Mouse (Mus musculus) layer of hippocampus, postnatal 14 days (tissue): ENCODE data around the gene Pitpnc1. TPM values are rescaled to one million over a fixed set of nuclear protein-coding genes. Genes with fewer than 3 reads are reported as not detected.
A peak's percentile ranks its signal among the peaks of the same experiment; 100 is the strongest.

Source experiments
- DNase-seq, 2 experiments: peaks; one replicate each; pipeline ENCODE4 v3.0.0; 2021 to 2022; ENCODE audit warnings: low spot score in 2 of 2, mixed read lengths in 1 of 2
- total RNA-seq, 2 experiments: library from RNA; stranded (reverse); gene quantifications; 2 replicates each; pipeline ENCODE4 v1.2.3; 2021

Pitpnc1 gene
- total RNA-seq, 2 experiments from 2014 or later: 50.5 to 72.8 TPM

GRCm38 (mm10) chr11:107188565-107189552 lies 281.6 kb downstream of the Pitpnc1 start, which contains the start of gene Nol11:
Nol11 (minus strand) TSS chr11:107189381.
- DNase-seq: peak; percentile 99

GRCm38 (mm10) chr11:107183777-107184176 lies 286.7 kb downstream of the Pitpnc1 start:
- no peak for DNase-seq

GRCm38 (mm10) chr11:107161215-107161614 lies 309.3 kb downstream of the Pitpnc1 start:
- DNase-seq: no peak

GRCm38 (mm10) chr11:107159034-107159433 lies 311.5 kb downstream of the Pitpnc1 start:
- DNase-seq: no peak

Other genes with a start within 250 kb of the Pitpnc1 start
- 10 to 100 TPM; 70.5 to 72.9 TPM for gene Psmd12, start 8.8 kb upstream of the Pitpnc1 start, total RNA-seq
- 10 to 100 TPM; 36.6 to 41.4 TPM for gene Helz, start 77.2 kb upstream of the Pitpnc1 start, total RNA-seq
- gene Cacng1, start 245.8 kb upstream of the Pitpnc1 start, total RNA-seq: not detected